In genomic region chr12:100910731-100911130, GRCm38 (mm10) we compare ENCODE assay signal across 16 mouse cellular contexts. TPM values are rescaled to one million over a fixed set of nuclear protein-coding genes. Genes with fewer than 3 reads are reported as not detected.
A peak's percentile ranks its signal among the peaks of the same experiment; 100 is the strongest.
DNase-seq lines count a peak whose midpoint lies in the region; ATAC-seq and TF ChIP-seq lines count a peak whose summit lies in the region.
"Had no signal": no experiment of that assay in that cellular context is flagged by ENCODE, and none has a peak within 500 bp of the region (broad histone marks: within the 10 kb centered on the region; RNA-seq: fewer than 3 reads in every experiment).

No protein-coding gene starts in this region.

- H3K27ac ChIP-seq in layer of hippocampus, adult 2 months = peak overlapping the region; percentile 72
- H3K27ac ChIP-seq: embryonic facial prominence, embryonic 13.5 days; kidney, embryonic 15.5 days; liver, embryonic 15.5 days; neural tube, embryonic 15.5 days had no signal

- no peak for TF ChIP-seq CTCF in layer of hippocampus, adult 2 months (conservative IDR thresholded peaks at IDR 0.05)

- no peak for ATAC-seq in activated CD4-positive, CD25-positive, alpha-beta regulatory T cell, adult 4 months
- ATAC-seq: forebrain, embryonic 16.5 days; midbrain, embryonic 16.5 days had no signal

- H3K4me3 ChIP-seq in layer of hippocampus, adult 2 months = no peak overlapping the region
- H3K4me3 ChIP-seq: embryonic facial prominence, embryonic 13.5 days; kidney, embryonic 15.5 days; liver, embryonic 15.5 days; neural tube, embryonic 15.5 days had no signal

- peak; percentile 22 to 23 for DNase-seq in layer of hippocampus, adult 2 months (ENCODE audit: low spot score in 2 of 2)
- DNase-seq in layer of hippocampus, postnatal 10 days (ENCODE audit: low spot score in 2 of 2) = no peak
- DNase-seq in cerebellum, adult 11 months = peak; percentile 69
- peak; percentile 63 to 66 for DNase-seq in cerebellum, postnatal 14 days
- peak; percentile 60 to 68 for DNase-seq in left cerebral cortex, postnatal 36 days (ENCODE audit: low spot score in 2 of 2)
- DNase-seq in lung, postnatal 10 days = no peak
- DNase-seq in thymus, postnatal 10 days (ENCODE audit: low spot score in 2 of 2) = no peak
- DNase-seq: heart, adult 11 months; heart, postnatal 10 days had no signal

- intact Hi-C loops in left cerebral cortex, postnatal 36 days (cut with DNase I) = loop anchor here (5.0 kb wide), 1 partner anchor 33 kb away; no protein-coding TSS in a partner anchor

RNA-seq across cellular contexts. Expression of gene Gpr68, which starts 2.7 kb away (rescaled TPM):
- 10 to 100 TPM; 20.1 to 22.2 TPM for total RNA-seq in layer of hippocampus, adult 2 months (2021)
- 10 to 100 TPM; 17.4 to 17.6 TPM for total RNA-seq in layer of hippocampus, postnatal 10 days (2021)
- 10 to 100 TPM; 10.5 to 14.8 TPM for total RNA-seq in left cerebral cortex, postnatal 36 days (2021)
- polyA plus RNA-seq in activated CD4-positive, CD25-positive, alpha-beta regulatory T cell, adult 4 months (2017; shearing (Covaris generic)) = 10 to 100 TPM; 55.7 to 78.7 TPM

Comparison
In these comparisons a context has a peak if more than half of its experiments do, and no peak if none do; other contexts are left out.
1. DNase-seq: peak in layer of hippocampus, adult 2 months (2 of 2), cerebellum, adult 11 months (single experiment), cerebellum, postnatal 14 days (2 of 2) and left cerebral cortex, postnatal 36 days (2 of 2); none in layer of hippocampus, postnatal 10 days (0 of 2), lung, postnatal 10 days (single experiment) and thymus, postnatal 10 days (0 of 2).